Mouse (Mus musculus): ENCODE measurements around the gene Bod1l. TPM values are rescaled to one million over a fixed set of nuclear protein-coding genes. Genes with fewer than 3 reads are reported as not detected.

Bod1l gene
- polyA plus RNA-seq, 1 experiment from 2014 or later = 29.4 TPM

DNA sequence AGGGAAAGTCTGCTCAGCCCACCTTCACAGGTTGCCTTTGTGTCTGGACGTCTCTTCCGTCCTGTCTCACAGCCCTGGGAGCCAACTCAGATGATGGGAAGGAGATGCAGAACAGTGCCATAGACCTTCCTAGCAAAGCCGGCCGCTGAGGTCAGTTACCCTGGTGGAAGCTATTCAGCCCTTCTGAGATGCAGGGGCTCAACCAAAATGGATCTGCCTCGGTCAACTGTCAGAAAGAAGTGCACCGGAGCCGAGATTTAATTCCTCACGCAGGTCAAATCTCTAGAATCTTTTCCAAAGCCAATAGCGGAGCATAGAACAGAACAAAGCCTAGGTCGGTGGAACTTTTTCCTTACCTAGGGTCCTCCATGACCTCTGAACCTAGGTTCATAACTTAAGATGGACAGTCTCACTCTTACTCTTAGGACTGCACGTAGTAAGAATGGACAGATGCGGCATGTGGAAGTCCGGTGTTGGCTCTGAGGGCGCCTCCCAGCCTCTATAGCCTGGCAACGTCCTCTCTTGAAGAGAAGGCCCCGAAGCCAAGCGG is 89.8 kb downstream of the Bod1l start:
- H3K36me3 ChIP-seq = no peaks in the 10 kb centered on the region
- peaks cover 97% of the 10 kb centered on the region for H3K27me3 ChIP-seq (replicated peaks)
- no peak overlapping the region for H3K4me3 ChIP-seq
- H3K9me3 ChIP-seq = no peaks in the 10 kb centered on the region
- under 1% methylated on average over 17 of the region's 17 CpGs for WGBS
- no peak overlapping the region; the same call in 1 of the 2 replicates for H3K4me2 ChIP-seq (replicated peaks)
- no peak overlapping the region for H3K27ac ChIP-seq
- no peaks in the 10 kb centered on the region for H3K4me1 ChIP-seq
- ATAC-seq (ENCODE audit: low FRiP score, low read depth) = no peak
- no peak overlapping the region for H3K9ac ChIP-seq

DNA sequence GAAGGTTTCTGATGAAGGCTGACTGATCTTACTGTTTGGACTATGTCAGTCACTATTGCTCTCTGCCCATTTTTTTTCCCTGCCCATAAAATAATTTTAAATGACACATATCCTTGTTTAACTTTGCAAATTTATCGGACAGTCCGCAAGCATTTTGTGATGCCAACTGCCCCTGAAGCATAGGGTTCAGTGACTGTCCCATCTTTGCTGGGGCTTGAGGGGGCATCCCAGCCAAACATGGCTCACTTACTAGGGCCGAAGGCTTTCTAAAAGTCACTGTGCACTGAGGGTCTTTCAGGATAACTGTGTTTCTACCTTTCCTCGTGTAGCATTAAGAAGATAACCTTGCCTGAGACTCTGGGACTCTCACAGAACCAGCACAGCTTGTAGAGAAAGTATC is 91.4 kb downstream of the Bod1l start:
- Histone ChIP-seq H3K36me3 (no peaks in the 10 kb centered on the region), H3K4me2 (replicated peaks) (no peak overlapping the region), H3K9me3 (no peaks in the 10 kb centered on the region), H3K27ac (no peak overlapping the region), H3K4me3 (no peak overlapping the region), H3K9ac (no peak overlapping the region), H3K4me1 (no peaks in the 10 kb centered on the region), H3K27me3 (replicated peaks) (peaks cover 97% of the 10 kb centered on the region)
- 15% methylated on average over 4 of the region's 4 CpGs for WGBS
- ATAC-seq (ENCODE audit: low FRiP score, low read depth) = no peak

DNA sequence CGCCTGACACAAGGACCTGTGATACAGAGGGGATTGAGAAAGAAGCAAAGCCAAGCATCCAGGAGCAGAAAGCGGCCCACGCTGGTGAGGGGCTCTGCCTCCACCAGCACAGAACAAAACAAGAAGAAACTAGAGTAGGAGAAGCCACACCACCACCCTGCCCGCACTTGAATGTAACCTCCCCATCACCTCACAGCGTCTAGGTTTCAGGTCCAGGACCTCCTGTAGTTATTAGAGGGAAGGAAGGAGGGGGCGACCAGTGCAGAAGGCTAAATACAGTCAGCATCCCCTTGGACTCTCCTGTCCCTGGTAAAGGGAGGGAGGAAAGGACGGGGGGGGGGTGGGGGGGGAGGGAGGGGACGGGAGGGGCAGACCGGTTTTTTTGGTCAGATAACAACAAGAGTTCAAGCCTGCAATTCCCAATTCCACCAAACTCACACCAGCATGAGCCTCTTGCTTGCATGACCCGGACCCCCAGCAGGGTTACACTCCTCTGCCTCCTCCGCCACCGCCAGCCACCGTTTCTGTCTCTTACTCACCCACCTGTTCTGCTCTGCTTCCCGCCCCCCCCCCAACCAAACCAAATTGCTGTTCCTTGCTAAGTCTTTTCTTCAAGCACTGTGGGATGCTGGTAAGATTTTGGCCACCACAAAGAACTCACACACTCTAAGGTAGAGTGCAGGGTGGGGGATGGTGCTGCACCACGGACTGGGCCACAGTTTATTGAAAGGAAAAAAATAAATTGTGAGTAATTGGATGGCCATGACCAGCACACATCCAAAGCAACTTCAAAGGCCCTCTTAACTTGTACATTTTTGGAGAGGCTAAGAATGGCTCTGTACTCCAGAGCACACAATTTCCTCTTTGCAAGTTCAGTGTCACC is 99.0 kb downstream of the Bod1l start:
- Histone ChIP-seq H3K27me3 (replicated peaks) (peaks cover 69% of the 10 kb centered on the region), H3K4me2 (replicated peaks) (no peak overlapping the region), H3K9me3 (no peaks in the 10 kb centered on the region), H3K4me3 (no peak overlapping the region), H3K36me3 (no peaks in the 10 kb centered on the region), H3K27ac (no peak overlapping the region), H3K9ac (no peak overlapping the region), H3K4me1 (no peaks in the 10 kb centered on the region)
- WGBS = 3% methylated on average over 12 of the region's 15 CpGs
- peak; percentile 46 for ATAC-seq (ENCODE audit: low FRiP score, low read depth)

DNA sequence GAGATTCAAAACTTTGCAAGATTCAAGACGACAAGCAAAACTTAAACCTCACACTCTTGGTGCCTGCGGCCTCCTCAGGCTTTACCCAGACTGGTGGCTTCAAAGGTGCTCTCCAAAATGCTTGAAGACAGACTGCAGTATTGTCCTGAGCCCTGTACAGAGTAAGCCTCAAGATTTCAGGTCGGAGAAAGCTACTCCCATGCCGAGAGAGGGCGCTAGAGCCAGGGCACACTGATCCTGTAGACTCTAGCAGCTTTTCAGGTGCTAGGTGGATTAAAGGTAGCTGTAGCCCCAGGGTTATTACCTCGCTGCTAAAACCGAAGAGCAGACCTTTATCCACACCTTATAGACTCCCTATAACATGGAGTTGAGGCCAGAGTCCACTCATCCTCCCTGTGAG is 99.9 kb downstream of the Bod1l start:
- WGBS = 11% methylated on average over 7 of the region's 7 CpGs

DNA sequence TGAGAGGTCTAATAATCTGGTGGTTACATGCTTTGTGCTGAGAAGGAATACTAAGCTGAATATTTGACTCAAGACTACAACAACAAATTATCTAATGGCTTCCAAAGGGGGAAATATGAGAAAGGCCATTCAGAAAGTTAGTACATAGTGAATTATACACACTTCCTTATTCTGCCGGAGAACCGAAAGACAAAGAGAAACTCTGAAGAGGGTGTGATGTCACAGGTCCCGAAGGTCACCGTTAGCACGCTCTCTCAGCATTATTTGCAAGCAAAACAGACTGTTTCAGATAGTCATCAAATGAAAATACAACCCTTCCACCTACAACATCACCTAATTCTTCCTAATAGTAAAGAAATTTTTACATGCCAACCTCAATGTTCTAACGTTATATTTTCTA is 105.3 kb downstream of the Bod1l start:
- H3K4me2 ChIP-seq (replicated peaks) = no peak overlapping the region
- 53% methylated on average over 6 of the region's 6 CpGs for WGBS
- peaks cover 6% of the 10 kb centered on the region for H3K27me3 ChIP-seq (replicated peaks)
- no peak for ATAC-seq (ENCODE audit: low FRiP score, low read depth)
- H3K9me3 ChIP-seq = no peaks in the 10 kb centered on the region
- H3K9ac ChIP-seq = no peak overlapping the region
- no peak overlapping the region for H3K4me3 ChIP-seq
- no peaks in the 10 kb centered on the region for H3K4me1 ChIP-seq
- H3K27ac ChIP-seq = no peak overlapping the region
- no peaks in the 10 kb centered on the region for H3K36me3 ChIP-seq

More for the DNA sequence above, 99.9 kb downstream of the Bod1l start:
- Histone ChIP-seq H3K9me3 (no peaks in the 10 kb centered on the region), H3K9ac (no peak overlapping the region), H3K27me3 (replicated peaks) (peaks cover 60% of the 10 kb centered on the region), H3K4me3 (no peak overlapping the region), H3K36me3 (no peaks in the 10 kb centered on the region), H3K4me1 (no peaks in the 10 kb centered on the region), H3K27ac (no peak overlapping the region), H3K4me2 (replicated peaks) (no peak overlapping the region)
- no peak for ATAC-seq (ENCODE audit: low FRiP score, low read depth)

Small RNA genes within 50 kb of the gene (microRNA-seq; reads per million reads assigned to microRNA genes)
- gene Mir6414 = not detected

Other genes with a start within 250 kb of the Bod1l start
- 82.3 and 86.2 TPM in 2 replicates for gene Rab28, start 136.2 kb downstream of the Bod1l start, polyA plus RNA-seq (2016; fragmentation: Nextera tagmentation; extraction: Ambion mirVana)
- 2.1 and 4.0 TPM in 2 replicates for gene Nkx3-2, start 79.8 kb downstream of the Bod1l start, polyA plus RNA-seq (2016; fragmentation: Nextera tagmentation; extraction: Ambion mirVana)
- gene Gm16223, start 223.6 kb upstream of the Bod1l start, polyA plus RNA-seq (2016; fragmentation: Nextera tagmentation; extraction: Ambion mirVana) = 0.08 TPM in 1 of 2 replicates, not detected in the other